Mouse (Mus musculus): ENCODE results near the gene Klhl35. TPM values are rescaled to one million over a fixed set of nuclear protein-coding genes. Genes with fewer than 3 reads are reported as not detected.

Gene Klhl35
- polyA plus RNA-seq, 1 experiment from 2014 or later, result 0.09 TPM

DNA sequence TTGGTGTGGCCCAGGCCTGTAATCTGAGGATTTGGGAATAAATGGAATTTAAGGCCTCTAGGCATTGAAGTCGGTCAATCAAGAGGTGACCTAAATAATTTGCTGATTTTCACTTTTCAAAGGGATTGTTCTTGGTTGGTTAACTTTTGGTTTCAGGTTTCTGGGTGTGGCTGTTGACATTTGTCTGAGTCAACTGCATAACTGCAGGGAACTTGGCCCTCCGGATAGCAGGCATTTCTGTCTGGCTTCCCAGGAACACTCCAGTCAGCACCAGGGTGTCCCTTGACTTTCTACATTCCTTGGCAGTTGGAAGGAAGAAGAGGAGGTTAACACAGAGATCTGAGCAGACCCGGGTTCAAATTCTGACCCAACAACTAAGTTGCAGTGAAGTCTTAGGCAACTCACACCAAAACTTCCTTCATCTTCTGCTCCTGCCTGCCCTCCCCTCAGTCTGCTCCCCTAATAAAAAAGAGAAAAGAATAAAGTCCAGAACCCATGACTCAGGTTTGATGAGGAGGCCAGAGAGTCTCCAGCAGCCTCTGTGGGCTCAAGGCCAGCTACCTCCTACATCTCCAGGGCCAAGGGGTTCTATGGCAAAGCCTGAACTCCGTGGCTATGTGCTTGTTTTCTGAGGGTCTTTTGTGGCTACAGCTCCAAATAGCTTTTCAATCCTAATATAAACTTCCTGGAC is 53.3 kb downstream of the Klhl35 start:
- CTCF ChIA-PET, result no interaction called here
- no peak for TF ChIP-seq CTCF (IDR thresholded peaks at IDR 0.05)

DNA sequence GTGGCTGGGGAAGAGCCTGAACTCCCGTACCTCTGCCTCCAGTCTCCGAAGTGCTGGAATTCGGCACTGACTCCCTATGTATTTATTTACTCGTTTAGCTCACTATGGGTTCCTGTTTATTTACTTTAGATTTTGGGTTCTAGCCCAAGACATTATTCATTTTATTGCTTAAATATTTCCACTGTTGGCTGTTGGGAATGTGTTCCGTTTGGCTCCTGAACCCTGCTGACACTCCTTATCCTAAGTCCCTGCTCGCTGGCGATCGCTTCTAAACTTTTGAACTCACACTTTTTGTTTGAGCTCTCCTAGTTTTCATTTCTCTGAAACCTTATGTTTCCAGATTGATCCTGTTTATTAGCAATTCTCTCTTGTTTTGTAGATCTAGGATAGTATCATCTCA is 57.3 kb downstream of the Klhl35 start:
- DNase-seq (ENCODE audit: low read depth, low spot score) (no peak), ATAC-seq (no peak)
- no peaks in the 10 kb centered on the region for H3K27me3 ChIP-seq
- CTCF ChIA-PET, result interaction anchor here (0.8 kb wide), 1 partner anchor 15 kb away, joined by 3 read pairs; no protein-coding TSS in a partner anchor
- in situ Hi-C loops (cut with MboI; ENCODE audit: low pct_unique_long_range_greater_than_20kb), result no loop called here
- TF ChIP-seq CTCF (IDR thresholded peaks at IDR 0.05), result no peak
- POLR2A ChIA-PET, result interaction anchor here (0.6 kb wide), 1 partner anchor 24 kb away, joined by 3 read pairs; no protein-coding TSS in a partner anchor

More for the DNA sequence above, 53.3 kb downstream of the Klhl35 start:
- DNase-seq (ENCODE audit: low read depth, low spot score), result peak; percentile 25
- no peaks in the 10 kb centered on the region for H3K27me3 ChIP-seq
- POLR2A ChIA-PET, result interaction anchor here (1.4 kb wide), 1 partner anchor 19 kb away, joined by 3 read pairs; no protein-coding TSS in a partner anchor
- in situ Hi-C loops (cut with MboI; ENCODE audit: low pct_unique_long_range_greater_than_20kb), result no loop called here
- ATAC-seq, result peak; percentile 69

Other genes starting within 250 kb of the Klhl35 start
- not detected for gene Mogat2, start 227.4 kb upstream of the Klhl35 start, polyA plus RNA-seq (2021)
- gene Map6, start 198.6 kb upstream of the Klhl35 start, polyA plus RNA-seq (2021), result 15.8 TPM
- 662 TPM for gene Serpinh1, start 112.8 kb upstream of the Klhl35 start, polyA plus RNA-seq (2021)
- 13.9 TPM for gene Gdpd5, start 84.6 kb upstream of the Klhl35 start, polyA plus RNA-seq (2021)
- gene Rps3, start 17.7 kb downstream of the Klhl35 start, polyA plus RNA-seq (2021), result 1,216 TPM
- 11.7 TPM for gene Arrb1, start 69.5 kb downstream of the Klhl35 start, polyA plus RNA-seq (2021)
- gene Tpbgl, start 161.1 kb downstream of the Klhl35 start, polyA plus RNA-seq (2021), result 0.03 TPM
- not detected for gene Slco2b1, start 245.3 kb downstream of the Klhl35 start, polyA plus RNA-seq (2021)